1 mouse cellular context compared by ENCODE assay signal in the genomic region with DNA sequence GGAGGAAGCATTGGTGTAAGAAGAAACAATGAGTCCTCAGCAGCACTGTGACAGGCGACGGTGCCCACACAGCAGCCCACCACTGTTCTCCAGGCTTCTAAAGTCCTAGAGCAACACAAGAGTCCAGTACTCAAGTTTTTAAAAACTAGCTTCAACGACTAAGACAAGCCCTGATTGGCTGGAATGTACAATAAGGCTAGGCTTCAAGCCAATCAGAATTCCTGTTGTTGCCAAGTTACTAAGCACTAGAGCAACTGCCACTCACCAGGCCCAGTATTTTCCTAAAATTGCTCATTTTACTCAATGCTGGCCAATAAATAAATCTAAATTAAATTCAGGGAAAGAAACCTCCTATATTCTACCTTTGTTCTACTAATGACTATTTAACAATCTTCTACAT.
TF ChIP-seq lines count a peak whose summit lies in the region.

No protein-coding gene starts in this region.

TF ChIP-seq in CH12.LX, 34 proteins besides CTCF, POLR2A, EP300 and RAD21:
- TF ChIP-seq ZKSCAN1 (IDR thresholded peaks at IDR 0.05; ENCODE audit: borderline replicate concordance, low read depth, low read length), result no peak
- TF ChIP-seq KAT2A (IDR thresholded peaks at IDR 0.05; ENCODE audit: insufficient replicate concordance, low read length), result no peak
- no peak for TF ChIP-seq JUND (conservative IDR thresholded peaks at IDR 0.05; ENCODE audit: low read depth, low read length)
- no peak for TF ChIP-seq E2F4 (IDR thresholded peaks at IDR 0.05; ENCODE audit: insufficient replicate concordance, low read depth, low read length)
- 0 out of 2 replicates have a peak, but pooled peaks have one; percentile 35 for TF ChIP-seq TBP (conservative IDR thresholded peaks at IDR 0.05; ENCODE audit: low read depth, low read length)
- peak; percentile 63 for TF ChIP-seq HCFC1 (IDR thresholded peaks at IDR 0.05; ENCODE audit: low read depth, low read length)
